Mouse (Mus musculus) forebrain, postnatal 0 days (tissue): Measurements from ENCODE around the gene Banp. TPM values are rescaled to one million over a fixed set of nuclear protein-coding genes. Genes with fewer than 3 reads are reported as not detected.

ENCODE experiments used
- ATAC-seq: fragments of 200-750 bp; cut with Nextera tagmentation; 2 replicates; pipeline ENCODE4 v1.8.0; 2017; ENCODE audit warnings: mild to moderate bottlenecking, moderate library complexity
- DNase-seq: peaks from one replicate; pipeline ENCODE4 v3.0.0-alpha.2; 2015
- H3K27ac ChIP-seq: fragments of 300-500 bp; sonication (generic); 2 replicates; pipeline ENCODE4 v1.5.1; 2014; ENCODE audit warnings: low read depth, mild to moderate bottlenecking, antibody characterized with exemption, low read length, moderate library complexity, mixed read lengths
- H3K27me3 ChIP-seq: fragments of 300-500 bp; sonication (generic); 2 replicates; pipeline ENCODE4 v1.6.1; 2014; ENCODE audit warnings: mild to moderate bottlenecking, low read length, mixed read lengths; ENCODE audit not compliant: insufficient read depth
- H3K36me3 ChIP-seq: fragments of 300-500 bp; sonication (generic); 2 replicates; pipeline ENCODE4 v1.6.1; 2014; ENCODE audit warnings: mild to moderate bottlenecking, moderate library complexity; ENCODE audit not compliant: insufficient read depth
- H3K4me1 ChIP-seq: fragments of 300-500 bp; sonication (generic); 2 replicates; pipeline ENCODE4 v1.6.1; 2014; ENCODE audit warnings: antibody characterized with exemption; ENCODE audit not compliant: insufficient read depth
- H3K4me2 ChIP-seq: fragments of 300-500 bp; sonication (generic); 2 replicates; pipeline ENCODE4 v1.6.1; 2014; ENCODE audit warnings: low read depth, mild to moderate bottlenecking, moderate library complexity
- H3K4me3 ChIP-seq: fragments of 300-500 bp; sonication (generic); 2 replicates; pipeline ENCODE4 v1.5.1; 2014; ENCODE audit warnings: low read depth, low read length, mixed read lengths
- H3K9ac ChIP-seq: fragments of 300-500 bp; sonication (generic); 2 replicates; pipeline ENCODE4 v1.6.1; 2014; ENCODE audit warnings: mild to moderate bottlenecking
- H3K9me3 ChIP-seq: fragments of 300-500 bp; sonication (generic); 2 replicates; pipeline ENCODE4 v1.6.1; 2016; ENCODE audit warnings: low read length
- CTCF ChIP-seq: sonication (generic); IDR thresholded peaks from 2 replicates; pipeline ENCODE4 v1.5.1; 2016; ENCODE audit warnings: antibody characterized with exemption, control low read depth, low read depth
- WGBS: fragments of 180-500 bp; shearing (Covaris S2); extraction: QIAGEN DNeasy Blood & Tissue Kit; methylation state at CpG from one replicate; pipeline ENCODE4 v1.1.7; 2014; 5-methylcytosine and 5-hydroxymethylcytosine counted together
- polyA plus RNA-seq: library from polyadenylated mRNA; unstranded; fragments of >200 nt; fragmentation: Nextera tagmentation; extraction: Ambion mirVana; gene quantifications from 2 replicates; pipeline ENCODE4 v1.2.1, GENCODE M21; 2015
- total RNA-seq: library from RNA; depleted of rRNA; stranded (reverse); fragments of >200 nt; gene quantifications from 2 replicates; pipeline ENCODE4 v1.2.3, GENCODE M21; 2014

The Banp gene
- total and polyA plus RNA-seq, 2 experiments from 2014 or later = 29.3 to 37.9 TPM

GRCm38 (mm10) chr8:122047206-122047870, 97.8 kb downstream of the Banp start:
- WGBS = 48% methylated on average over 15 of the region's 15 CpGs
- Histone ChIP-seq H3K27me3 (no peaks in the 10 kb centered on the region), H3K4me3 (no peak overlapping the region), H3K4me2 (no peak overlapping the region), H3K27ac (no peak overlapping the region), H3K9ac (no peak overlapping the region), H3K4me1 (no peaks in the 10 kb centered on the region), H3K36me3 (no peaks in the 10 kb centered on the region), H3K9me3 (no peaks in the 10 kb centered on the region)
- peak; percentile 63 for TF ChIP-seq CTCF
- ATAC-seq = no peak
- DNase-seq = no peak

GRCm38 (mm10) chr8:122049266-122049665, 99.7 kb downstream of the Banp start:
- ATAC-seq (no peak), DNase-seq (no peak)
- no peak overlapping the region for H3K9ac ChIP-seq
- 85% methylated on average over 4 of the region's 4 CpGs for WGBS
- TF ChIP-seq CTCF = no peak
- no peak overlapping the region for H3K27ac ChIP-seq
- no peak overlapping the region for H3K4me3 ChIP-seq
- H3K4me1 ChIP-seq = no peaks in the 10 kb centered on the region
- H3K36me3 ChIP-seq = no peaks in the 10 kb centered on the region
- H3K9me3 ChIP-seq = no peaks in the 10 kb centered on the region
- no peaks in the 10 kb centered on the region for H3K27me3 ChIP-seq
- no peak overlapping the region for H3K4me2 ChIP-seq

DNA sequence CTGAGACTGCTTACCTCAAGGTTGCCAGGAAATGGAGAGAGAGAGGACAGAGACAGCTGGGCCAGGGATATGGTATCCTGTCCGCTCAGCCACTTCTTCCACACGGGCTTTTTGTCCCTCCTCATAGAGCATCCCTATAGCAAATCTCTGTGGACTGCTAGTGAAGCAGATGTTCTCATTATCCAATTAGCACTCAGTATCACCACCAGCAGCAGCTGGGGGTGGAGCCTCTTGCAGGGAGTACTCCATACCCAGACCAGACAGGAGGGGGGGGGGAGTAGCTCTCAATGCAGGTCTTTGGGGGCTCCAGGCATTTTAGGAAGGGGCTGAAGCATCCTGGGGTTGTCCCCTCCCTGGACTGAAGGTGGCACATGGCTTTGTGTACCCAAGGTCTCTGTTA, 100.4 kb downstream of the Banp start:
- ATAC-seq (no peak), DNase-seq (no peak)
- 68% methylated on average over 2 of the region's 2 CpGs for WGBS
- Histone ChIP-seq H3K4me3 (no peak overlapping the region), H3K4me2 (no peak overlapping the region), H3K27ac (no peak overlapping the region), H3K4me1 (no peaks in the 10 kb centered on the region), H3K36me3 (no peaks in the 10 kb centered on the region), H3K27me3 (no peaks in the 10 kb centered on the region), H3K9ac (no peak overlapping the region), H3K9me3 (no peaks in the 10 kb centered on the region)
- TF ChIP-seq CTCF = no peak

DNA sequence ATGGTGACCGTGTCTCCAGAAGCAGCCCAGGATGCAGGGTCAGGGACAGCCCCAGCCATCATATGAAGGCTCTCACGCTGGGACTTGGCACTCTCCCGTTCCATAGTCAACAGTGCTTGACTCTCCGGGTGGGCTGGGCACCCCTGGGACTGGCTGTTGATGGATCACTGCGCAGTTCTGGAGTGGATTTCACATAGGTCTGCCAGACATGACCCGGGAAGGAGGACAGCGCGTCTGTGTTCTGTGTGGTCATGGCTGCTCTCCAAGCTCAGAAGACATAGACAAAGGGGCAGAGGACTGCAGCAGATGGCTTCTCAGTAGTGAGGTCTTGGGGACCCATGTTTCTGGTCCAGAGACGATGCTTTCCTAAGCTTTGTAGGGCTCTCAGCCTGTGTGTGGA, 101.1 kb downstream of the Banp start:
- no peak overlapping the region for H3K27ac ChIP-seq
- no peaks in the 10 kb centered on the region for H3K36me3 ChIP-seq
- ATAC-seq (no peak), DNase-seq (no peak)
- no peaks in the 10 kb centered on the region for H3K27me3 ChIP-seq
- no peak for TF ChIP-seq CTCF
- no peaks in the 10 kb centered on the region for H3K4me1 ChIP-seq
- no peak overlapping the region for H3K9ac ChIP-seq
- no peak overlapping the region for H3K4me3 ChIP-seq
- no peaks in the 10 kb centered on the region for H3K9me3 ChIP-seq
- 89% methylated on average over 9 of the region's 9 CpGs for WGBS
- H3K4me2 ChIP-seq = no peak overlapping the region

GRCm38 (mm10) chr8:122055321-122055720, 105.8 kb downstream of the Banp start:
- Histone ChIP-seq H3K9me3 (no peaks in the 10 kb centered on the region), H3K27ac (no peak overlapping the region), H3K27me3 (no peaks in the 10 kb centered on the region), H3K9ac (no peak overlapping the region), H3K4me3 (no peak overlapping the region), H3K4me1 (no peaks in the 10 kb centered on the region), H3K36me3 (no peaks in the 10 kb centered on the region), H3K4me2 (no peak overlapping the region)
- no peak for TF ChIP-seq CTCF
- no peak for DNase-seq
- WGBS = 70% methylated on average over 10 of the region's 10 CpGs
- ATAC-seq = no peak

GRCm38 (mm10) chr8:122056113-122056512, 106.6 kb downstream of the Banp start:
- Histone ChIP-seq H3K27me3 (no peaks in the 10 kb centered on the region), H3K9ac (no peak overlapping the region), H3K4me1 (no peaks in the 10 kb centered on the region), H3K4me2 (no peak overlapping the region), H3K4me3 (no peak overlapping the region), H3K36me3 (no peaks in the 10 kb centered on the region), H3K27ac (no peak overlapping the region), H3K9me3 (no peaks in the 10 kb centered on the region)
- no peak for TF ChIP-seq CTCF
- DNase-seq (no peak), ATAC-seq (no peak)
- WGBS = 21% methylated on average over 1 of the region's 1 CpGs

DNA sequence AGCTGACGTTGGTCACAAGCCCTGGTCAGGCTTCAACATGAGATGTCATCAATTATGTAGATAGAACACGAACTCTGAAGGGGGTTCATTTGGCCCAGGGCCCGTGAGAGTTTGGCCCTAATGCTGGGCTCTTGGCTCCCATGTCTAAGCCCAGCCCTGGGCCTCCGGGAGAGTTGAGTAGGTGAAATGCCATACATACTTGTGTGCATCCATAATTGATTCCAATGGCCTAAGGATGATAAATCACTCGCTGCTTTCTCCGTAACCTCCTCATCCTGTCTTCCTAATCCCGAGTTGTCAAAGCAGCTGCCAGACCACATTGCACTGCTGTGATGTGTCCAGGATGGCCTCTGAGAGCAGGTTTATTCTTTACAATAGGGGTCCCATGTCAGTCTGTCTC, 107.3 kb downstream of the Banp start:
- Histone ChIP-seq H3K27me3 (no peaks in the 10 kb centered on the region), H3K36me3 (no peaks in the 10 kb centered on the region), H3K4me3 (no peak overlapping the region), H3K9ac (no peak overlapping the region), H3K4me1 (no peaks in the 10 kb centered on the region), H3K9me3 (no peaks in the 10 kb centered on the region), H3K27ac (no peak overlapping the region), H3K4me2 (no peak overlapping the region)
- TF ChIP-seq CTCF = no peak
- ATAC-seq (no peak), DNase-seq (no peak)
- WGBS = 82% methylated on average over 7 of the region's 7 CpGs

DNA sequence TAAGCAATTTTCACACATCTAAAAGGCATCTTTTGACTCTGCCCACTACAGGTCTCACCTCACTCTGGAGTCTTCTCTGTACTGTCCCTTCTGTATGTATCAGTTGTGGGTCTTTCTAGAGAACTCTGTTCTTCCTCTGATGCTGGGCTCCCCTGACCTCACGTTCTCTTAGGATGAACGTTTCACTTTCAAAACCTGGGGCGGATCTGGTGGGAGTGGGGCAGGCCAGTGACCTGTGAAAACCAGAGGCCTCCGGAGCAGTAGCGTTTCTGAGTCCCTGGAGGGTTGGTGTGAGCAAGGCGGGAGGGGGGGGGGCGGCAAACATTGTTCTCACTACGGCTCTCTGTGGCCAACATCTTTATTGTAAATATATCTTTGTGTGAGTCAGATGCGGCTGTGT, 109.0 kb downstream of the Banp start:
- Histone ChIP-seq H3K9me3 (no peaks in the 10 kb centered on the region), H3K4me3 (no peak overlapping the region), H3K4me1 (no peaks in the 10 kb centered on the region), H3K36me3 (no peaks in the 10 kb centered on the region), H3K27ac (no peak overlapping the region), H3K4me2 (no peak overlapping the region), H3K9ac (no peak overlapping the region), H3K27me3 (no peaks in the 10 kb centered on the region)
- DNase-seq (no peak), ATAC-seq (no peak)
- 67% methylated on average over 9 of the region's 9 CpGs for WGBS
- no peak for TF ChIP-seq CTCF
